9 mouse cellular contexts compared by ENCODE assay signal in genomic region chr2:172549371-172550155, GRCm38 (mm10). TPM values are rescaled to one million over a fixed set of nuclear protein-coding genes. Genes with fewer than 3 reads are reported as not detected.
DNase-seq lines count a peak whose midpoint lies in the region; ATAC-seq and TF ChIP-seq lines count a peak whose summit lies in the region.
"Had no signal": no experiment of that assay in that cellular context is flagged by ENCODE, and none has a peak within 500 bp of the region (broad histone marks: within the 10 kb centered on the region; RNA-seq: fewer than 3 reads in every experiment).

Gene Tfap2c, plus strand, starts transcription at chr2:172549593.

- peak within 1 kb of the TSS; percentile 5; the same call in 1 of the 2 replicates for H3K4me3 ChIP-seq in heart, adult 2 months
- peak within 1 kb of the TSS; percentile 14; the same call in 1 of the 2 replicates for H3K4me3 ChIP-seq in hindbrain, embryonic 14.5 days (replicated peaks; ENCODE audit: low read length)
- peak within 1 kb of the TSS; percentile 25 for H3K4me3 ChIP-seq in liver, embryonic 13.5 days (replicated peaks)

- peak within 1 kb of the TSS; percentile 35 for H3K4me2 ChIP-seq in hindbrain, embryonic 14.5 days (replicated peaks)
- H3K4me2 ChIP-seq in liver, embryonic 13.5 days, result peak within 1 kb of the TSS; percentile 43

- no peaks in the 10 kb centered on the region for H3K79me2 ChIP-seq in heart, adult 2 months (replicated peaks; ENCODE audit: control insufficient read depth, insufficient read depth, low read length)

- H3K4me1 ChIP-seq in heart, adult 2 months (ENCODE audit: control insufficient read depth, insufficient read depth, low read length), result no peaks in the 10 kb centered on the region
- peaks cover 12% of the 10 kb centered on the region; the same call in 1 of the 2 replicates for H3K4me1 ChIP-seq in hindbrain, embryonic 14.5 days (replicated peaks; ENCODE audit: control insufficient read depth, insufficient read depth, low read length)
- peaks cover 20% of the 10 kb centered on the region for H3K4me1 ChIP-seq in liver, embryonic 13.5 days (replicated peaks)

- intact Hi-C loops in heart, adult 2 months (cut with DNase I), result loop anchor here (10.0 kb wide), 1 partner anchor 225 kb away; no protein-coding TSS in a partner anchor
- intact Hi-C loops in heart, postnatal 25 days (cut with DNase I), result loop anchor here (10.0 kb wide), 2 partner anchors 205 to 225 kb away; no protein-coding TSS in a partner anchor
- intact Hi-C loops in left cerebral cortex, postnatal 36 days (cut with DNase I), result loop anchor here (10.0 kb wide), 2 partner anchors 175 to 205 kb away; no protein-coding TSS in a partner anchor

- TF ChIP-seq CTCF in heart, adult 2 months (IDR thresholded peaks at IDR 0.05), result no peak

- DNase-seq in heart, adult 2 months, result peak in 1 of 2 experiments; percentile 32
- no peak for DNase-seq in heart, postnatal 25 days (ENCODE audit: low spot score)
- DNase-seq in embryo, embryonic 11 days, result peak; percentile 86
- no peak for DNase-seq in hindbrain, embryonic 14.5 days (ENCODE audit: low spot score)
- no peak for DNase-seq in liver, embryonic 13.5 days
- peak; percentile 78 for DNase-seq in retina, postnatal 1 day
- DNase-seq in left cerebral cortex, postnatal 36 days (ENCODE audit: low spot score in 2 of 2), result no peak
- no peak for DNase-seq in cerebellum, adult 9-10 months

- TF ChIP-seq EP300 in heart, adult 2 months (IDR thresholded peaks at IDR 0.05; ENCODE audit: insufficient read depth, low read depth, low read length), result no peak

- H3K36me3 ChIP-seq in heart, adult 2 months (ENCODE audit: control insufficient read depth, insufficient read depth, low read length), result no peaks in the 10 kb centered on the region
- H3K36me3 ChIP-seq in hindbrain, embryonic 14.5 days (replicated peaks; ENCODE audit: control insufficient read depth, insufficient read depth), result no peaks in the 10 kb centered on the region
- H3K36me3 ChIP-seq in liver, embryonic 13.5 days, result no peaks in the 10 kb centered on the region

- no peaks in the 10 kb centered on the region for H3K9me3 ChIP-seq in hindbrain, embryonic 14.5 days (ENCODE audit: control insufficient read depth, low read length)
- no peaks in the 10 kb centered on the region for H3K9me3 ChIP-seq in liver, embryonic 13.5 days (replicated peaks)

- no peak within 1 kb of the TSS for H3K9ac ChIP-seq in heart, adult 2 months (ENCODE audit: low read depth, low read length)
- no peak within 1 kb of the TSS for H3K9ac ChIP-seq in hindbrain, embryonic 14.5 days
- no peak within 1 kb of the TSS for H3K9ac ChIP-seq in liver, embryonic 13.5 days

- H3K27ac ChIP-seq in heart, adult 2 months, result no peak within 1 kb of the TSS
- no peak within 1 kb of the TSS for H3K27ac ChIP-seq in hindbrain, embryonic 14.5 days
- no peak within 1 kb of the TSS for H3K27ac ChIP-seq in liver, embryonic 13.5 days

- peaks cover 51% of the 10 kb centered on the region for H3K27me3 ChIP-seq in heart, adult 2 months (ENCODE audit: control insufficient read depth, insufficient read depth, low read length)
- H3K27me3 ChIP-seq in hindbrain, embryonic 14.5 days (ENCODE audit: control insufficient read depth, insufficient read depth, low read length), result peaks cover 100% of the 10 kb centered on the region
- peaks cover 100% of the 10 kb centered on the region for H3K27me3 ChIP-seq in liver, embryonic 13.5 days

- TF ChIP-seq POLR2A in heart, adult 2 months (IDR thresholded peaks at IDR 0.05; ENCODE audit: insufficient read depth, low read depth, low read length), result no peak

- no peak; the same call in 1 of the 2 replicates for ATAC-seq in hindbrain, embryonic 14.5 days (ENCODE audit: low FRiP score)
- peak; percentile 52; the same call in 1 of the 2 replicates for ATAC-seq in liver, embryonic 13.5 days (ENCODE audit: low read depth)

- 2% methylated on average over 70 of the region's 70 CpGs for WGBS in heart, adult 2 months
- 1% methylated on average over 69 of the region's 70 CpGs for WGBS in hindbrain, embryonic 14.5 days
- WGBS in liver, embryonic 13.5 days (ENCODE audit: insufficient replicate concordance), result 2% methylated on average over 70 of the region's 70 CpGs

RNA-seq across cellular contexts. Expression of gene Tfap2c, which starts in this region (rescaled TPM):
- total RNA-seq in heart, adult 2 months (2021), result not detected
- not detected in 2 replicates for polyA plus RNA-seq in heart, adult 2 months (2012; rRNA removed)
- total RNA-seq in heart, postnatal 25 days (2021), result not detected
- polyA plus RNA-seq in hindbrain, embryonic 14.5 days (2014; fragmentation: Nextera tagmentation; extraction: Ambion mirVana), result 0.28 and 0.30 TPM in 2 replicates
- not detected in 2 replicates for polyA plus RNA-seq in liver, embryonic 13.5 days (2015; fragmentation: Nextera tagmentation; extraction: Ambion mirVana)
- total RNA-seq in left cerebral cortex, postnatal 36 days (2021), result under 1 TPM in 1 of 2 experiments, not detected in 1; 0.36 TPM
- total RNA-seq: CH12.LX had no signal

Comparison
In these comparisons a context has a peak if more than half of its experiments do, and no peak if none do; other contexts are left out.
1. Peak in ATAC-seq, H3K4me3 ChIP-seq and H3K4me2 ChIP-seq in liver, embryonic 13.5 days; RNA of the gene not detected or under 1 TPM.
2. DNase-seq: peak in embryo, embryonic 11 days (single experiment) and retina, postnatal 1 day (single experiment); none in heart, postnatal 25 days (single experiment), hindbrain, embryonic 14.5 days (single experiment), liver, embryonic 13.5 days (single experiment), left cerebral cortex, postnatal 36 days (0 of 2) and cerebellum, adult 9-10 months (single experiment).
3. Peak in every context shown above with its lines, with median percentiles within 50 percentile points of each other: H3K4me3 ChIP-seq.